Mouse (Mus musculus): ENCODE measurements at regions not wholly inside any gene's neighbourhood (a gene's known extent, or its start where the extent isn't known, plus 50 kb on each side); places are given as distances from the start of the nearest gene placed in this dataset.
A peak's percentile ranks its signal among the peaks of the same experiment; 100 is the strongest.

DNA sequence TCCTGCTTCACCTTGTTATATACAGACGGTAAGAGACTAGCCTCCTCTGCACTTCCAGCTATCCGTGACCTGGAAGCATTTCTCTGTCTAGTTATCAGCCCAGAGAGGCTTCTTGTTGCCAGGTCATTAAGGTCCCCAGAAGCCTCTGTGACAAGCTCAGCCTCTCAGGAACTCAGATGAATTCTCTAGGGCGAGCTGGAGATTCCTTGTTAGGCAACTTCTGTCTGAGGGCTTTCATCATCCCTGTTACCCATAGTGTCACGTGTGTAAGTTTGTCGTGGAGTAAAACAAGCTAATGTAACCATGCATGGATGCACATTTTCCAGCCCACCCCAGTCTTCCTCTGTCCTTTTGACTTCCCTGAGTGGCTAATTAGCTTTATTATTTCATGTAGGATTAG lies 126.3 kb upstream of the Ednra start:
- no peak for DNase-seq

DNA sequence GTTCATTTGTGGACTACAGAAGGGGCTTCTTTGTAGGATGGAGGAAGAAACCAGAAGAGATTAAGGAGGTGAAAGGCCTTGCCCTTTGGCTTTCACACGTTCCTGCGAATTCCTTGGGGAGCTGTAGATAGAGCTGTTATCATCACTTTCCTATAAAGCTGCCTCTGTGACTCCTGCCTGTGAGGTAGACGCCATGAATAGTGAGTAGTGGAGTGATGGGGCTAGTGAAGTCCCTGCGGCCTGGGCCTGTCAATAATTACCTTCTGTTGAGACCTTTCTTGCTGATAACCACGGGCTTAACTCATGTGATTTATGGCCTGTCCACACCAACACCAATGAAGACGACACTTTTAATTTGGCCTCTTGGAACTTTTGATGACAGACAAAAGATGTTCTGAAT lies 146.0 kb upstream of the Ednra start:
- DNase-seq: no peak

DNA sequence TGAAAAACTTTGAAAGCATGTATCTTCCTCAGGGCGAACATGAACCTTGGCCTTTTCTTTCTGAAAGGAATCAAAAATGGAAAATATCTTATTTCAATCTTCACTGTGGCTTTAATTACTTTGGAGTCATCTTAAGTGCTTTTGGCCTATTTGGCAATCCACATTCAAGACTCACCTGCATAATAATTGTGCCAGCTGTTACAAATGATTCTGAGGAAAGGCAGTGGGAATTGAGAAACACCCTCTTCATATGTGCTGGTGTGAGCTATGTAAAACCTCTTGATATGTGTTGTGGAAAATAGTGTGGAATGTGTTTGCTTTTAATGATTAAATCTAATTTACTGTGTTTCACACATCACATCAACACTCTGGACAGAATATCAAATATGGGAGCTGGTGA lies 148.5 kb upstream of the Ednra start:
- DNase-seq: no peak

DNA sequence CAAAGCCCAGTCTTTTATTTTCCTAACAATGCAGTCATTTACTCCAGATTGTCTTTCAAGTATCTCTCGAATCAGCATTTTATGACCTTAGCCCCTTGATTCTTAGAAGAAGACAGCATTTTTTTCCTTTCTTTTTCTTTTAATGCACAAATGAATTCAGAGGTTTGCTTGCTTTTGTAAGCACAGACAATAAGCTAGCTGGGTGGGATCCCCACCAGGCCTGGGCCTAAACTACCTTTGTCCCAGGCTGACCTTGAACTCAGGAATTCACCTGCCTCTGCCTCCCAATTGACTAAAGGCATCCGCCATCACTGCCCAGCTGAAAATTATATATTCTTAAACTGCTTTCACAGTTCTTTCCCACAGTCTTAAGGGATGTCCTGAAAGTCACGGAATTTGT lies 195.5 kb upstream of the Ednra start:
- DNase-seq: no peak

DNA sequence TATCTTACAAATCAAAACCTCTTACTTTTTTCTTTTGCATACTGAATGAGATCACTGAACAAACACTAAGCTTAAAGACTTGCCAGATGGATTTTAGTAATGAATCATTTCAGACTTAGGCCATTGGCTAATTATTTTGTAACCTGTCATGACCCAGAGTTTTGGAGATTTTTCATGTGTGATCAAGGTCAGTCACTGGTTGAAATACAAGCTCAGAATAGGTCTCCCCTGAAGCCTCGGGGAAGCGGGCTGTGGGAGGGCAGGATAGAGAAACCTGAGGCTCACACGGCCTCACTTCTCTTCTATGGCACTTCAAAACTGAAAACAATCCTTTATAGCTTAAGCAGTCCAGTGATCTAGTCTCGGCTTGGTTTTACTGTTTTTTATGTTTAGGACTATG lies 197.6 kb upstream of the Ednra start:
- DNase-seq: no peak

DNA sequence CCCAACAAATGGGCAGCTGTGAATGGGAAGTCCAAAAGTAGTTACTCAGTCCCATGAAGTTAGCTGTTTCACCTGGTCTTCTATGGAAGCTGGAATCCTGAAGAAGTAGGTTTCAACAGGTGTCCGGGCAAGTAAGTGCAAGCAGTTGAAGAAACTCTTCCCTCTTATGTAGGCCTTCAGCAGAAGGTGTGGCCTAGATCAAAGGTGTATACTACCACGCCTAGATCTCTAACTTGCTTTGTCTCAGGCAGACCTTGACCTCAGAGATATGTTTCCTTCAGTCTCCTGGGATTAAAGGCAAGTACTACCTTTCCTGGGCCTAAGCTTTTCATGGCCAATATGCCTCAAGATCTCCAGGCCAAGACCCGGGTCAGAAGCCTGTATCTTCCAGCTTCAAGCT lies 223.4 kb upstream of the Ednra start:
- DNase-seq: no peak

DNA sequence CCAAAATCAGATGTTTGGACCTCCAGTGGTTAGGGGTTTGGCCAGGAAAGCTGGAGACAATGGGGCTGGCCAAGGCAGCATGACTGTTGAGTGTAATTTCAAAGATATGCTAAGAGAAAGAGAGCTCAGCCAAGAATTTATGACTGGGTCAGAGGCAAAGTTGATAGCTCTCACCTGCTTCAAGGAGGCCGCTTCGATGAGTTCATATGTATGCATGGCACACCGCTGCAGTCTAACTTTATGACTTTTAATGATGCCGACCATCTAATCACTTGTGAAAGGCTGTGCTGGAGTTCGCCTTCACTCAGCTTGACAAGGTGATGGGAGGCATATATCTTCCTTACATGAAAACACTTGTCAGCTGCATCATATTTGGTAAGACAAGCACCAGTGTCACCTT lies 225.4 kb upstream of the Ednra start:
- DNase-seq: no peak

DNA sequence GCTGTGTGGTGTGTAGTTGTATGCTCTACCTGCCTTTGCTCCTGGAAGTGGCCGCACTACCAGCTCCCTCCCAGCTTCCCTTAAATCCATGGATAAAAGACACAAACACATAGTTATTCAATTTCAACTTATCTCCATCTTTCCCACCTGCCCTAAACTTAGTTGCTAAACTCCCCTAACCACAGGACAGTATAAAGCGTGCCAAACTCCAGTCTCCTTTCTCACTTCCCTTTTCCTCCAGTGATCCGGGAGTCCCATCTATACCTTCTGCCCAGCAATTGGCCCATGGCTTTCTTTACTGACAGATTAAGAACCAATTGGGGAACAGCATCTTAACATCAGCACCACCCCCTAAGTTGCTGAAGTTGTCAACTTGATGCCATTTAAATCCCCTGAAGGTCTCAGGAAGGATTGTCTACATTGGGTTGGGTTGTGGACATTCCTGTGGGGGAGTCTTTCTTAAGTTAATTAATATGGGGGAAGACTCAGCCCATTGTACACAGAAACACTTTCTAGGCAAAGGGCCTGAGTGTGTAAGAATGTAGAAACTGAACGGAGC lies 234.6 kb upstream of the Ednra start:
- no peak for DNase-seq

DNA sequence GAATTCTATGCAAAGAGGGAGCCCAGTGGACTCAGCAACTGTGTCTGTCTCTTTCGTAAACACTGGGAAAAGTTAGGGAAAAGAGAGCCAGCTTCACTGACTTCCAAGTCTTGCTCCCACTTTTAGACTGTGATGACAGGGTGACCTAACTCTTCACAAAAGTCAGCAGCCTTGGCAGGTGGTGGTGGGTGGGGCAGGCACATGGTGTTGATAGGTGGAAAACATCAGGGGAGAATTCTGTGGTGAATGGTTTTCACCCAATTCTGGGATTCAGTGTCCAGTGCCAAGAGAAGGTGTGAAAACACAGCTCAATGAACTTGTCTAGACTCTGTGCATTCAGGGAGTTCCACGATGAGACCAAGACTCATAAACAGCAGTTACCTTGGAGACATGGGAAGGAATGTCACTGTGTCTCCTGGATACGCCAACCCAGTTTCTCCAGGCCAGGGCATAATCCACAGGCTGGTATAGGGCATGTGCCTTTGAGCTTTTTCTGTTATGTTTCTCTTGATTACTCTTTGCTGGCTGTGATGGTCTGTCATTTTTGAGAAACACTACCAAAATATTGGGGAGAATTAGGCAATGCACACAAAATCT lies 238.9 kb upstream of the Ednra start:
- no peak for DNase-seq

DNA sequence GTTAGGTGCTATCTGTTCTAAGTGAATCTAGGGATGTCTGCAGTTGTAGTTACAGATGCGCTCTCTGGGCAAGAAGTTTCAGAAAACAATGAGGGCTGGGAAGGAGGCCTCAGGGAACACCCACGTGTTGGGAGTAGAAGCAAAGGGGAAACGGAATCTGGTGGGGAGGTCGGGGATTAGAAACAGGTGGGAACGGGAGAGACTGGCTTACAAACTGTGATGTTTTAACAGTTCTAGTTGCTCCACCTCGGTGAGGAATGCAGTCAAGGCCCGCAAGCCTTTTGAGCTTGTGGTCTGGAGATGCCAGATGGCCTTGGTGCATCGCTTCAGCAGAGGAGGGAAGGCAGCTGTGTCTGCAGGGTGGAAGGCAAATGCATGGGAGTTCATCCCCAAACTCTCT lies 242.7 kb upstream of the Ttc29 start:
- no peak for DNase-seq

DNA sequence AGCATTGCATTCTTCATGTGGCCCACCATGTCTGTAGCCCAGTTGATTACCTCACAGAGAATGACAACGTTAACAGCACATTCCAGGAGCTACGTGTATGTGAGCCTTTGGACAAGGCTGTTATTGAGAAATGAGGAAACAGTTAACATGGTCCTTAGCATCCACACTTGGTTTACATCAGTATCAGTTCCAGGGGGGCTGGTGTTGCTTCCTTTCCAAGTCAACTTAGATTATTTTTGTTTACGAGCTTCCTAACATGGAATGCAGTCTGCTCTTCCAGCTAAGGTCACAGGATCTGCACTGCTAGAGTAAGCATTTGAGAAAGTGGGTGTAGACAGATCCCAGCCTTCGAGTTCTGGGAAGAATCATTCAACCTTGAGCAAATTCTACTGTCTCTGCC lies 239.4 kb upstream of the Ttc29 start:
- DNase-seq: no peak

DNA sequence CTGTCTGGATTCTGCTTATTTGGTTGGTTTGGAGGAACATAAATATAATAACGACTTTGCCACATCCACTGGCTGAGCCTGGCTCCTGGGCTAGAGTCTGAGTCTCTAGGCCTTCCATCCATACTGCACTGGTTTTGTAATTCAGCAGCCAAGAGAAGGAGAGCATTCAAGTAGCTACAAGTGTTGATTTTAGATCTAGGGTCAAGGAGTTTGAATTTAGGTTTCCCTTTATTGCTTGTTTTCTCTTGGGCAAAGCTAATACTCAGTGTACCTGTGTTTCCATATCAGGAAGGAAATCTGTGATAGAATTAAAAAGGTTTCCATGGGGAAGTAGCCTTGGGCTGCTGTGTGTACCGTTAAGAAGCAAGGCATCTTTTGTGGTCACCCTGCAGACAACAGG lies 234.0 kb upstream of the Ttc29 start:
- no peak for DNase-seq

DNA sequence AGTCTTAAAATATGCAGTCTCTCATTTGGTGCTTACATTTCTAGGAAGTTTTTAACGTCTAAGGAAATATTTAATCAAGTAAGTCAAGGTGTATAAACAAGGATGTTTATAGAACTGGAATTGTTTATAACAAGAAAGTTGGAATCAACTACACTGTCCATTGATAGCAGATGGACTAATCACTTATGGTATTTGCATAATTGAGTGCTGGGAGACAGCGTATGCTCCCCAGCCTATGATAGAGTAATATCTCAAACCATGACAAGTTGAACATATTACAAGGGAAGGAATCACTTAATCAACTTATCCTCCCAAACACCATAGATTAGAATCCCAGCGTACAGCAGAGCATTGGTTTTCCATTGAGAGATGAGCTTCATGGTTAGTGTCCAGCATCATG lies 232.4 kb upstream of the Ttc29 start:
- DNase-seq: no peak

DNA sequence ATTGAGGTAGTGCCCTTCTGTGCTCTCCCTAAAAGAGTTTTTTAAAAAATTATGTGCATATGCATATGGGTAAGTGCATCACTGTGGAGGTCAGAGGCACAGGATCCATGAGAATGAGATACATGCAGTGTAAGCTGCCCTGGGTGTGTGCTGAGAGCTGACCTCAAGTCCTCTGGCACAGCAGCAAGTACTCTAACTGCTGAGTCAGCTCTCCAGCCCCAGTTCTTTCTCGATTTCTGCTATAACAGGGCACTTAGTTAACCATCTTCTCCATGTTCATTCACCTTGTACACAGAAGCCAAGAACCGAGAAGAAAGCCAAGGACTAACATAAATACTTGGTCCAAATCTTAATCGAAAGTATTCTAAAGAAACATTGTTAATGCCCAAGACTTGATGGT lies 231.1 kb upstream of the Ttc29 start:
- no peak for DNase-seq

DNA sequence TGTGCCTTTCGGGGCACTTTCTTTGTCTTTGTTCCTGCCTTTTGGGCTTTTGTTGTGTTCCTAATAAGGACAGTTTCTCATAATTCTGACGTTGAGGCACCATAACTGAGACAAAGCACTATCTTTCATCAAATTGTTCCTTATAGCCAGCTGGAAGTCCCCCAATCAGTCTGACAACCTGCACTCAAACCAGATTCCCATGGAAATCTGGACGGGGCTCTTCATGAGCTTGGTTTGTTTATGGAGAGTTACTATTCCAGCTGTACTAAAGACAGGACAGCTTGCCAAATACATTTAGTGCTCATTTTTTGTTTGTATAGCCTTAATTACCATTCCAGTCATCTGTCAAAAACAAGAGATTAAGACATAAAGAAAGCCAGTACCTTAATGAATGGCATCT lies 229.6 kb upstream of the Ttc29 start:
- DNase-seq: no peak

DNA sequence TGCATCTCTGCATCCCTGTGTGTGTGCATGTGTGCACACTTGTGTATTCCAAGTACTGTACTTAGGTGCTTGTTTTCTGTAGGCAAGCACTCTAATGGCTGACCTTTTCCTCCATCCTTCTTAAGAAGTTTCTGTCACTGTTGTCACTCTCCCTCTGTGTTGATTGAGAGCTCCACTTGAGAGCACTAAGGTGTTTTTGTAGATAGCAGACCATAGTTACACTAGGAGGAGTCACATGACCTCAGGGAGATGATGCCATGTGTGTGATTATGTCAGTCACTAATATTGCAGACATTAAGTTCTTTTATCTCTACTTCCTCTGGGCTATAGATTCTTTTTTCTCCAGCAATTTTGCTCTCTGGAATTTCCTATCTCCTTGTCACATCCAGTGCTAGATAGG lies 225.9 kb upstream of the Ttc29 start:
- no peak for DNase-seq

DNA sequence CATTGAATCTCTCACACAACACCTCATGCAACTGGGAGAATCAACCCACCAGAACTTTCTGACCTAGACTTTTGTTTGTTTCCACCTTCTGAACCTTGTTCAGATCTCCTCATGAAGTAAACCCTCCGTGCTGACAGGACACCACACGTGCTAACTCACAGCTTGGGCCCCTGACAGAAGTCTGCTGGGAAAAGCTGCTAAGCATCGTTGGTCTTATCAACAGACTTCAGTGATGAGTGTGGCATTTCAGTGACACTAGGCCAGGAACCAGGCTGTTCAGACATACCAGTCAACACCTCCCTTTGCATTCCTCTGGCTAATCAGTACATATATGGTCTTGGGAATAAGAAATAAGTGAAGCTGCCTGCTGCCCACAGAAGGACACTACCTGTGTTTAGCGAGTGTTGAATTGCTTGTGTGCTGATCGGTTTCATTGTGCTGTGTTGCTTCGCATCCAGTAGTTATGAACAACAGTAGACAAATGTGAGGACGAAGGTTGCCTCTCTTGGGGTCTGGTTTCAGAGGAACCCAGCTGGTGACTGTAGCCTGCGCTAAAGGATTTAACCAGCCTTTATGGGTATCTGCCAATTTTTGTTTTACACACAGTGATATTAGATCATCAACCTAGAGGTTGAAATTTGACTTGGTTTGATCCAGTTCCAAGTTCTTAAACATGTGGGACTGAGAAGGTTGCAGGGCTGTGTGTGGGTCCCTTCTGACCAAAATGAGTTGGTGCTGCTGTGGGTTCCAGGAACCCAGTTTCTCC lies 224.6 kb upstream of the Ttc29 start:
- no peak for DNase-seq

DNA sequence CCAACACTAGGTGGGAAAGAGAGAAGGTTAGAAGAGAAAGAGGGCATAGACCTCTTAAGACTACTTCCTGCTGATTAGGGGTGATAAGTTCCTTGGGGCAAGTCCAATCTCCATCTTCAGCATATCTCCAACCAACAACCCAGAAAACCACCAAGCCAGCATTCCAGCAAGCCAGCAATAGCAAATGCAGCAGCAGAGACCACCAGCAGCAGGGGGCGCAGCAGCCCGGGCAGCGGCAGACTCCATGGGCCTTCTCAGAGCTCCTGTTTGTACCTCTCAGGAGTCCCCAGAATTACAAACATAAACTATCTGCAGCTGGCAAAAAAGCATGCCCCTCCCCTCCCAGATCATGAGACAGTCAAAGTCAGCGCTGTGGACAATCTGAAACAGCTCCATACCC lies 222.0 kb upstream of the Ttc29 start:
- no peak for DNase-seq

DNA sequence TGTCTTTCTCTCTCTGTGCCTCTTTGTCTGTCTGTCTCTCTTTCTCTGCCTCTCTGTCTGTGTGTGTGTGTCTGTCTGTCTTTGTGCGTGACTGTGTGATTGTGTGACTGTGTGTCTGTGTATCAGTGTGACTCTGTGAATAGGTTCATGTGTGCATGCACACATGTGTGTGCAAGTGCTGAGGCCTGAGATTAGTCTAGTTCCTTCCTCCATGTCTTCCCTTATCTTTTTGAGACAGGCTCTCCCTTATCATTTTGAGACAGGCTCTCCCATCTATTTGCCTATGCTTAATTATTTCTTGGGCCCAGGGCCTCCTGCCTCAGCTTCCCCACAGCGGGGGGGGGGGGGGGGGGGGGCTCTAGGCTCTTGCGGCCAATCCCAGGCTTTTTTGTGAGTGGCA lies 212.8 kb upstream of the Ttc29 start:
- no peak for DNase-seq

DNA sequence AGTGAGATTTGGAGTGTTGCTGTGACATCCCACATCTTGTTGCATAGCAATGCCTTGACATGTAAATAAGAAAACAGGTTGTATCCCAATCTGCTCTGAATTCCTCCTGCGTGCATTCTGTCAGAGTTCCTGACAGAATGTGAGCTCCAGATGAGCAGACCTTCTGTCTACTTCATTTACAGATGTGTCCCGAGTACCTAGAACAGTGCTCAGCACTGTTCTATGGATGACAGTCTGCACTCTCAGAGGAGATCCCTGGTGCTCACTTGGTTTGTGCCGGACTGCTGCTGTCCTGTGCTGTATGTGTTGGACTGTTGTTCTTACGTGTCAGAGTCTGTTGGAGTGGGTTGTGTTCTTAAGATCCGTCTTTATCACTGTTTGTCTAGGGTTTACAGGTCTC lies 211.4 kb upstream of the Ttc29 start:
- DNase-seq: no peak

DNA sequence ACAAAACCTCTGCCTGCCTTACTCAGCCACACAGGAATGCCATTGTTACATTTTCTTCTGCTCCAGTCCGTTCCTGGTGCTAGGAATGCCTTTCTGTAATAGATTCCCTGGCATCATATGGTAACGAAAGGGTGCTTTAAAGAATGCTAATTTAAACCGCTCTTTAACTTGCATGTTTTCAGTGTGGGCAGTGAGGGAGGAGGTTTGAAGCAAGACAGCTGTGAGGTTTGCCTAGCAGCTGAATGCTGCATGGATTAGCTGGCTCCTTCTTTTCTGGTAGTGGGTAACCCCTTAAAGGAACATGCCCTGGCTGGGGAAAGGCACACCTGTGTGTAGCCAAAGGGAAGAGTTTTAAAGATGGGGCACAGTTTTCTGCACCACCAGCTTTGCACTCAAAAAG lies 211.0 kb upstream of the Ttc29 start:
- DNase-seq: no peak

DNA sequence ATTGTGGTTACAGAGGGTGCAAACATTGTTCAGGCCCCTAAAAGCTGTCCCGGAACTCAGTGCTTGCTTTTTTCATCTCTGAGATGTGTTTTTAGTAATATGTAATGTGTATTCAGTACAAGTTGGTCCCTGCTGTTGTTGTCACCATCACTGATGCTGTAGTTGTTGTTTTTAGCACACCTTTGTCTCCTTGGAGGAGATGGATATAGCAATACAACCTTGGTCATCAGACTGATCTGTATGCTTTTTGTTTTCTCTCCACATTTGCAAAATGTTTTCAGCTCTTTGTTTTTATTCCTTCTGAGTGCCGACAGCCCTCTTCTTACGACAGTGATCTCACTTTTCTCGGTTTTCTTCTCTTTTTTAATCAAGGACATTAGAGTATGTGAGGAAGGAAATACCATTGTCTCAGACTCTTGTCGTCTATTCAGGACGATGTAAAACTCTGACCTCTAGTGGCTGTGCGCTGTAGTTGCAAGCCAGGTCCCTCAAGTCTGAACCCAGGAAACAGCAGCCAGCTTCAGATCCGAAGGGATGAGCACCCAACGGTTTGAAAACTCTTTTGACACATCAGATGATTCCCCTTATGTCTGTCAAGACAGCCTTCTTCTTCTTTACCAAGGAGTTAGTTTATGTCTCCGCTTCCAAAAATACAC lies 209.1 kb upstream of the Ttc29 start:
- DNase-seq: peak; percentile 48 to 69

DNA sequence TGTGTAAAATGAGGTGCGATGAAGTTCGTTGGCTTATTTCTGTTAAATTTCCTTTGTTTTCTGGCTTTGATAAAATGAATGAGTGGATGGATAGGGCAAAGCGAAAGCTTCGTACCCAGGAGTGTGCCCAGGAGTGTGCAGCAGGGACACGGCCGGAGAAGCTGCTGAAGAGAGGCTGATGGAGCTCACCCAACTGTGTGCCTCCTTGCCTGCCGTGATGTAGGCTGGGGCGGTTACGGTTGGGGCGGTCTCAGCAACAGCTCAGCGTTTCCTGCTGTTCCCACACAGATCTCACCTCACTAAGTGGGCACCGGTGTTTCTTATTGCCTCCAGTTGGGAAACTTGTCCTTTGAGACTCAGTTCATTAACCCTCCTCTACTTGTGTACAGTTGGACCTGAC lies 208.2 kb upstream of the Ttc29 start:
- DNase-seq: no peak

DNA sequence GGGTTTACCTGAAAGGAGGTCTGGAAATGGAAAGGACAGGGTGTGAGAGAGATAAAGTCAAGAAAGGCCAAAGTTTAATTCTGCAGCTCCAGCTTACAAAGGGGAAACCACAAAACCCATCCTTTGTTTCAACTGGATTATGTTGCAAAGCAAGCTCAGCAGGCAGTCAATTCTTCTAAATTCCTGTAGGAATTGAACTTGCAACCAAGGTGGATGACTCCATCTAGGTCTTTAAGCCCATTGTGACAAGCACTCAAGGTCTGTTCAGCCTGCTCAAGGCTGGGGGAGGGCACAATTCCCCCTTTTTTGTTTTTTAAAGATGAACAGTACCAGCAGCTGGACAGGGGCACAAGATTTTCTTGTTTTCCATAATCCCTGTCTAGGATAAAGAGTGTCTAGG lies 200.0 kb upstream of the Ttc29 start:
- no peak for DNase-seq

All from cerebellum, postnatal 25 days (tissue).